Mouse (Mus musculus) stomach, embryonic 16.5 days (tissue): ENCODE data around the gene Stk25. TPM values are rescaled to one million over a fixed set of nuclear protein-coding genes. Genes with fewer than 3 reads are reported as not detected.

Source experiments
- polyA plus RNA-seq: library from polyadenylated mRNA; unstranded; fragments of >200 nt; fragmentation: Nextera tagmentation; extraction: Ambion mirVana; gene quantifications from 2 replicates; pipeline ENCODE4 v1.2.1, GENCODE M21; 2015

Gene Stk25
- polyA plus RNA-seq, 1 experiment from 2014 or later, result 135 TPM

Other genes with a start within 250 kb of the Stk25 start
- 162 and 165 TPM in 2 replicates for gene Hdlbp, start 179.8 kb downstream of the Stk25 start, polyA plus RNA-seq
- gene Farp2, start 146.6 kb downstream of the Stk25 start, polyA plus RNA-seq, result 6.9 and 7.2 TPM in 2 replicates
- gene Bok, start 27.0 kb upstream of the Stk25 start, polyA plus RNA-seq, result 64.5 and 66.8 TPM in 2 replicates
- 68.8 and 71.5 TPM in 2 replicates for gene Atg4b, start 92.8 kb upstream of the Stk25 start, polyA plus RNA-seq
- gene Thap4, start 96.2 kb upstream of the Stk25 start, polyA plus RNA-seq, result 42.7 and 51.6 TPM in 2 replicates
- 196 and 210 TPM in 2 replicates for gene Dtymk, start 143.3 kb upstream of the Stk25 start, polyA plus RNA-seq
- gene Ing5, start 145.3 kb upstream of the Stk25 start, polyA plus RNA-seq, result 19.1 and 20.1 TPM in 2 replicates
- 14.3 and 17.6 TPM in 2 replicates for gene D2hgdh, start 166.2 kb upstream of the Stk25 start, polyA plus RNA-seq
- 0.10 TPM in 1 of 2 replicates, not detected in the other for gene Gal3st2, start 202.6 kb upstream of the Stk25 start, polyA plus RNA-seq